ENCODE assay signal across 30 mouse cellular contexts in the genomic region with DNA sequence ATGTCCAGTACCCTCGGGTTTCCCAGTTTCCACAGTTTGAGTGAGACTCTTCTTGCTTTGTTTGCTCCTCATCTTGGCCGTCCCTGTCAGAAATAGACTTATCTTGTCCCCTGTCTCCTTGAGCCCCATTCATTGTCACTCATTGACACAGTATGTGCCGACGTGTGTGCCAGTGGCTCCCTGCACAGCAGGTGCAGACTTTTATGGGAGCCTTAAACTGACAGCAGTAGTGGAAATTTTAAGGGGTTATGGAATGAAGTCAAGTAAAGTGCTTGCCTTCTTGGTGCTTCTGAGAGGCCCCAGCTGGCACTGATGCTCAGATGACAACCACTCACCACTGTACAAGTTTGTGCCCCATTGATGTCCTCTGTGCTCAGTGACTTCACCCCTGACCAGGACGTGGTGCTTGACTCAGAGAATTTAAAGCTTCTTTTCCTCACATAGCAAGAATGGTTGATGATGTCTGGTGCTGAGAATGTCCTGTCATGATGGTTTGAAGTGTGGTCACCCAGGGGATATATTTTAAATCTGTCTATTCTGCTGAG. TPM values are rescaled to one million over a fixed set of nuclear protein-coding genes. Genes with fewer than 3 reads are reported as not detected.
DNase-seq lines count a peak whose midpoint lies in the region; ATAC-seq and TF ChIP-seq lines count a peak whose summit lies in the region.
"Had no signal": no experiment of that assay in that cellular context is flagged by ENCODE, and none has a peak within 500 bp of the region (broad histone marks: within the 10 kb centered on the region; RNA-seq: fewer than 3 reads in every experiment).

No protein-coding gene starts in this region.

- H3K27me3 ChIP-seq in heart, embryonic 10.5 days (ENCODE audit: insufficient read depth, poor library complexity, severe bottlenecking), result no peaks in the 10 kb centered on the region
- H3K27me3 ChIP-seq in lung, embryonic 15.5 days, result no peaks in the 10 kb centered on the region
- no peaks in the 10 kb centered on the region for H3K27me3 ChIP-seq in lung, postnatal 0 days (replicated peaks; ENCODE audit: insufficient read depth, low read length)
- no peaks in the 10 kb centered on the region for H3K27me3 ChIP-seq in myocyte (ENCODE audit: control insufficient read depth, insufficient read depth, insufficient read length)
- no peaks in the 10 kb centered on the region for H3K27me3 ChIP-seq in hindbrain, embryonic 13.5 days
- H3K27me3 ChIP-seq: forebrain, embryonic 13.5 days; intestine, embryonic 15.5 days had no signal

- H3K9me3 ChIP-seq in heart, embryonic 10.5 days, result no peaks in the 10 kb centered on the region
- H3K9me3 ChIP-seq in lung, embryonic 15.5 days, result no peaks in the 10 kb centered on the region
- no peaks in the 10 kb centered on the region for H3K9me3 ChIP-seq in lung, postnatal 0 days (ENCODE audit: low read length)
- H3K9me3 ChIP-seq in hindbrain, embryonic 13.5 days, result no peaks in the 10 kb centered on the region
- H3K9me3 ChIP-seq: forebrain, embryonic 13.5 days; intestine, embryonic 15.5 days had no signal

- no peak overlapping the region for H3K27ac ChIP-seq in heart, embryonic 10.5 days
- no peak overlapping the region for H3K27ac ChIP-seq in lung, embryonic 15.5 days
- H3K27ac ChIP-seq in lung, postnatal 0 days (ENCODE audit: low read length), result no peak overlapping the region
- H3K27ac ChIP-seq in hindbrain, embryonic 13.5 days, result no peak overlapping the region
- H3K27ac ChIP-seq: forebrain, embryonic 13.5 days; hindbrain, postnatal 0 days; intestine, embryonic 15.5 days; kidney, postnatal 0 days; liver, embryonic 14.5 days had no signal

- H3K4me3 ChIP-seq in heart, embryonic 10.5 days, result no peak overlapping the region
- H3K4me3 ChIP-seq in lung, embryonic 15.5 days, result no peak overlapping the region
- H3K4me3 ChIP-seq in lung, postnatal 0 days (ENCODE audit: low read depth, low read length), result no peak overlapping the region
- no peak overlapping the region for H3K4me3 ChIP-seq in myocyte
- no peak overlapping the region for H3K4me3 ChIP-seq in hindbrain, embryonic 13.5 days
- H3K4me3 ChIP-seq: forebrain, embryonic 13.5 days; intestine, embryonic 15.5 days had no signal

- H3K4me1 ChIP-seq in heart, embryonic 10.5 days, result no peaks in the 10 kb centered on the region
- no peaks in the 10 kb centered on the region for H3K4me1 ChIP-seq in lung, embryonic 15.5 days
- no peaks in the 10 kb centered on the region for H3K4me1 ChIP-seq in lung, postnatal 0 days (ENCODE audit: insufficient read depth, low read depth, low read length)
- no peaks in the 10 kb centered on the region for H3K4me1 ChIP-seq in hindbrain, embryonic 13.5 days (replicated peaks)
- H3K4me1 ChIP-seq: forebrain, embryonic 13.5 days; intestine, embryonic 15.5 days had no signal

- no peak overlapping the region for H3ac ChIP-seq in myocyte (ENCODE audit: control insufficient read depth, insufficient read length)

- peak; percentile 83 for DNase-seq in heart, embryonic 10.5 days (ENCODE audit: low spot score)
- no peak for DNase-seq in heart, postnatal 4 days
- no peak for DNase-seq in lung, adult 18-20 months
- DNase-seq in lung, postnatal 0 days (ENCODE audit: low spot score), result no peak
- DNase-seq in layer of hippocampus, postnatal 25 days (ENCODE audit: extremely low spot score in 1 of 2, low spot score in 1 of 2), result no peak
- DNase-seq: adrenal gland, postnatal 10 days; cerebellum, adult 11 months; cerebellum, adult 9-10 months; cerebellum, postnatal 36 days; gastrocnemius, postnatal 14 days; kidney, adult 8-10 months; kidney, postnatal 4 days; layer of hippocampus, postnatal 36 days; liver; midbrain, embryonic 14.5 days; right cerebral cortex, postnatal 25 days; thymus, postnatal 14 days had no signal

- peak; percentile 62; the same call in 1 of the 2 replicates for ATAC-seq in lung, embryonic 15.5 days (ENCODE audit: borderline replicate concordance, extremely low read depth, low FRiP score, low TSS enrichment)
- ATAC-seq in lung, postnatal 0 days, result peak; percentile 46; the same call in 1 of the 2 replicates
- ATAC-seq in hindbrain, embryonic 13.5 days (ENCODE audit: low FRiP score), result no peak
- ATAC-seq: forebrain, embryonic 13.5 days; hindbrain, postnatal 0 days; intestine, embryonic 15.5 days; Patski had no signal

- 56% methylated on average over 5 of the region's 5 CpGs for WGBS in heart, embryonic 10.5 days
- 47% methylated on average over 5 of the region's 5 CpGs for WGBS in lung, embryonic 15.5 days
- WGBS in lung, postnatal 0 days, result 42% methylated on average over 5 of the region's 5 CpGs
- WGBS in hindbrain, embryonic 13.5 days, result 75% methylated on average over 5 of the region's 5 CpGs

- no peak for TF ChIP-seq CTCF in lung, postnatal 0 days (IDR thresholded peaks at IDR 0.05)

- no peak overlapping the region for H3K9ac ChIP-seq in lung, embryonic 15.5 days
- H3K9ac ChIP-seq in lung, postnatal 0 days (replicated peaks; ENCODE audit: low read depth), result no peak overlapping the region
- H3K9ac ChIP-seq in hindbrain, embryonic 13.5 days, result no peak overlapping the region
- H3K9ac ChIP-seq: forebrain, embryonic 13.5 days; intestine, embryonic 15.5 days; liver, embryonic 14.5 days had no signal

- no peaks in the 10 kb centered on the region for H3K36me3 ChIP-seq in heart, embryonic 10.5 days
- H3K36me3 ChIP-seq in lung, embryonic 15.5 days, result no peaks in the 10 kb centered on the region
- H3K36me3 ChIP-seq in lung, postnatal 0 days (ENCODE audit: insufficient read depth, low read length), result no peaks in the 10 kb centered on the region
- H3K36me3 ChIP-seq in myocyte (ENCODE audit: control insufficient read depth, insufficient read depth), result no peaks in the 10 kb centered on the region
- no peaks in the 10 kb centered on the region for H3K36me3 ChIP-seq in hindbrain, embryonic 13.5 days
- H3K36me3 ChIP-seq: intestine, embryonic 15.5 days had no signal

- no peaks in the 10 kb centered on the region for H3K79me2 ChIP-seq in myocyte (ENCODE audit: control insufficient read depth, insufficient read depth)

- H3K4me2 ChIP-seq in lung, embryonic 15.5 days, result no peak overlapping the region
- H3K4me2 ChIP-seq in lung, postnatal 0 days (replicated peaks; ENCODE audit: low read depth, low read length), result no peak overlapping the region
- H3K4me2 ChIP-seq in myocyte (ENCODE audit: low read depth), result peak overlapping the region; percentile 24
- no peak overlapping the region for H3K4me2 ChIP-seq in hindbrain, embryonic 13.5 days
- H3K4me2 ChIP-seq: forebrain, embryonic 13.5 days; intestine, embryonic 15.5 days had no signal

- TF ChIP-seq POLR2A in myocyte (IDR thresholded peaks at IDR 0.05; ENCODE audit: insufficient read length, low read depth), result no peak

- TF ChIP-seq EP300 in lung, postnatal 0 days (IDR thresholded peaks at IDR 0.05), result no peak

TF ChIP-seq in myocyte, 11 proteins besides CTCF, POLR2A, EP300 and RAD21:
- no peak for TF ChIP-seq CEBPB (IDR thresholded peaks at IDR 0.05; ENCODE audit: insufficient read depth, poor library complexity, severe bottlenecking)
- no peak for TF ChIP-seq E2F4 (IDR thresholded peaks at IDR 0.05; ENCODE audit: insufficient read depth)
- no peak for TF ChIP-seq MAX (IDR thresholded peaks at IDR 0.05; ENCODE audit: low read depth)
- peak in 1 of 3 experiments; percentile 71 for TF ChIP-seq MYOD1 (IDR thresholded peaks at IDR 0.05; ENCODE audit: control insufficient read depth in 1 of 3, insufficient read length in 2 of 3, low read depth in 2 of 3)
- TF ChIP-seq TCF3 (IDR thresholded peaks at IDR 0.05; ENCODE audit: insufficient read length, low read depth), result no peak
- TF ChIP-seq SRF (IDR thresholded peaks at IDR 0.05; ENCODE audit: control insufficient read depth, insufficient read length, low read depth), result no peak
- TF ChIP-seq USF1 (IDR thresholded peaks at IDR 0.05; ENCODE audit: low read depth), result no peak
- TF ChIP-seq TCF12 (IDR thresholded peaks at IDR 0.05; ENCODE audit: insufficient read depth, poor library complexity, severe bottlenecking), result no peak
- TF ChIP-seq POLR2AphosphoS2 (IDR thresholded peaks at IDR 0.05; ENCODE audit: insufficient read length, low read depth), result no peak
- peak in 1 of 3 experiments; percentile 64 for TF ChIP-seq MYOG (IDR thresholded peaks at IDR 0.05; ENCODE audit: control insufficient read depth in 1 of 3, insufficient read depth in 1 of 3, insufficient read length in 2 of 3, low read depth in 2 of 3)
- no peak for TF ChIP-seq REST (IDR thresholded peaks at IDR 0.05; ENCODE audit: insufficient read depth, insufficient read length)

RNA-seq across cellular contexts. Expression of gene Smpx, which starts 1.0 kb away (rescaled TPM):
- 308 and 620 TPM in 2 replicates for polyA plus RNA-seq in heart, embryonic 10.5 days (2016; fragmentation: Nextera tagmentation; extraction: Ambion mirVana)
- 100 to 1,000 TPM; 460 to 475 TPM for total RNA-seq in heart, postnatal 4 days (2021)
- polyA plus RNA-seq in lung, embryonic 15.5 days (2015; fragmentation: Nextera tagmentation; extraction: Ambion mirVana), result 53.7 and 55.0 TPM in 2 replicates
- polyA plus RNA-seq in lung, postnatal 0 days (2015; fragmentation: Nextera tagmentation; extraction: Ambion mirVana), result 12.4 and 13.4 TPM in 2 replicates
- 55.1 TPM for polyA plus RNA-seq in myocyte (2012; fragmentation: generic; extraction: Trizol)
- total RNA-seq in layer of hippocampus, postnatal 25 days (2021), result not detected
- 0.64 and 1.5 TPM in 2 replicates for polyA plus RNA-seq in hindbrain, embryonic 13.5 days (2015; fragmentation: Nextera tagmentation; extraction: Ambion mirVana)
- total RNA-seq: hindbrain, postnatal 0 days; layer of hippocampus, postnatal 36 days; left cerebral cortex, postnatal 10 days; MEL; neutrophil, adult 5-6 weeks had no signal
- polyA plus RNA-seq: forebrain, embryonic 13.5 days; hindbrain, embryonic 11.5 days; liver, embryonic 14.5 days; midbrain, embryonic 14.5 days; Patski had no signal
